ENCODE assay signal across 21 mouse cellular contexts in genomic region chr4:124997479-124998147, GRCm38 (mm10). TPM values are rescaled to one million over a fixed set of nuclear protein-coding genes. Genes with fewer than 3 reads are reported as not detected.
A peak's percentile ranks its signal among the peaks of the same experiment; 100 is the strongest.
DNase-seq lines count a peak whose midpoint lies in the region; ATAC-seq and TF ChIP-seq lines count a peak whose summit lies in the region.
"Had no signal": no experiment of that assay in that cellular context is flagged by ENCODE, and none has a peak within 500 bp of the region (broad histone marks: within the 10 kb centered on the region; RNA-seq: fewer than 3 reads in every experiment).

No protein-coding gene starts in this region.

- TF ChIP-seq EP300 in liver, postnatal 0 days (IDR thresholded peaks at IDR 0.05; ENCODE audit: low read depth), result no peak

- H3K9me3 ChIP-seq in intestine, postnatal 0 days (ENCODE audit: control insufficient read depth), result no peaks in the 10 kb centered on the region
- no peaks in the 10 kb centered on the region for H3K9me3 ChIP-seq in liver, postnatal 0 days (ENCODE audit: low read length)
- no peaks in the 10 kb centered on the region for H3K9me3 ChIP-seq in hindbrain, embryonic 12.5 days (replicated peaks)
- H3K9me3 ChIP-seq: heart, embryonic 12.5 days; hindbrain, embryonic 15.5 days; limb, embryonic 12.5 days had no signal

- peak; percentile 52 for DNase-seq in layer of hippocampus, adult 9-11 months
- no peak for DNase-seq in layer of hippocampus, postnatal 25 days (ENCODE audit: extremely low spot score in 1 of 2, low spot score in 1 of 2)
- peak; percentile 14 for DNase-seq in adipocyte (ENCODE audit: low spot score)
- DNase-seq in liver, postnatal 0 days, result peak; percentile 67
- no peak for DNase-seq in Muller cell, postnatal 12 days (ENCODE audit: inconsistent ontology term)
- DNase-seq in cerebellum, postnatal 14 days, result no peak
- DNase-seq: adrenal gland, postnatal 14 days; cerebellum, adult 11-12 months; cerebellum, postnatal 25 days; gastrocnemius, adult 2 months; heart, postnatal 14 days; kidney, adult 18-20 months; kidney, postnatal 14 days; lung, postnatal 14 days had no signal

- 0 out of 2 replicates have a peak overlapping the region, but pooled peaks have one; percentile 0 for H3K4me2 ChIP-seq in intestine, postnatal 0 days (replicated peaks; ENCODE audit: low read depth)
- peak overlapping the region; percentile 26; the same call in 1 of the 2 replicates for H3K4me2 ChIP-seq in liver, postnatal 0 days (ENCODE audit: low read depth, low read length)
- no peak overlapping the region for H3K4me2 ChIP-seq in hindbrain, embryonic 12.5 days (replicated peaks)
- H3K4me2 ChIP-seq: heart, embryonic 12.5 days; hindbrain, embryonic 15.5 days; limb, embryonic 12.5 days had no signal

- peaks cover 4% of the 10 kb centered on the region; the same call in 1 of the 2 replicates for H3K27me3 ChIP-seq in intestine, postnatal 0 days (replicated peaks; ENCODE audit: control insufficient read depth, insufficient read depth, low read length)
- H3K27me3 ChIP-seq in liver, postnatal 0 days (ENCODE audit: insufficient read depth, low read length), result no peaks in the 10 kb centered on the region
- peaks cover 18% of the 10 kb centered on the region for H3K27me3 ChIP-seq in hindbrain, embryonic 12.5 days

- 0 out of 2 replicates have a peak overlapping the region, but pooled peaks have one; percentile 8 for H3K27ac ChIP-seq in intestine, postnatal 0 days (ENCODE audit: low read depth, low read length)
- H3K27ac ChIP-seq in liver, postnatal 0 days (ENCODE audit: low read depth), result peak overlapping the region; percentile 57; the same call in 1 of the 2 replicates
- no peak overlapping the region for H3K27ac ChIP-seq in hindbrain, embryonic 12.5 days
- H3K27ac ChIP-seq: gastrocnemius, adult 2 months; hindbrain, embryonic 15.5 days; limb, embryonic 12.5 days had no signal

- peak; percentile 71 for ATAC-seq in intestine, postnatal 0 days
- peak; percentile 77 for ATAC-seq in liver, postnatal 0 days
- ATAC-seq in hindbrain, embryonic 12.5 days (ENCODE audit: low FRiP score), result no peak
- ATAC-seq: midbrain, embryonic 16.5 days had no signal

- H3K4me3 ChIP-seq in intestine, postnatal 0 days (ENCODE audit: low read depth, low read length), result no peak overlapping the region
- no peak overlapping the region for H3K4me3 ChIP-seq in liver, postnatal 0 days (ENCODE audit: low read depth, low read length)
- no peak overlapping the region for H3K4me3 ChIP-seq in hindbrain, embryonic 12.5 days
- H3K4me3 ChIP-seq: gastrocnemius, adult 2 months; heart, embryonic 12.5 days; hindbrain, embryonic 15.5 days; limb, embryonic 12.5 days had no signal

- no peak for TF ChIP-seq CTCF in intestine, postnatal 0 days (IDR thresholded peaks at IDR 0.05; ENCODE audit: low read depth)
- no peak for TF ChIP-seq CTCF in liver, postnatal 0 days (IDR thresholded peaks at IDR 0.05; ENCODE audit: low read depth)

- no peaks in the 10 kb centered on the region for H3K4me1 ChIP-seq in intestine, postnatal 0 days (replicated peaks; ENCODE audit: control insufficient read depth, insufficient read depth, low read length)
- H3K4me1 ChIP-seq in liver, postnatal 0 days (ENCODE audit: insufficient read depth), result peaks cover 4% of the 10 kb centered on the region; the same call in 1 of the 2 replicates
- H3K4me1 ChIP-seq in hindbrain, embryonic 12.5 days, result no peaks in the 10 kb centered on the region
- H3K4me1 ChIP-seq: heart, embryonic 12.5 days; hindbrain, embryonic 15.5 days; limb, embryonic 12.5 days had no signal

- H3K36me3 ChIP-seq in intestine, postnatal 0 days (ENCODE audit: control insufficient read depth, insufficient read depth), result no peaks in the 10 kb centered on the region
- H3K36me3 ChIP-seq in liver, postnatal 0 days (replicated peaks; ENCODE audit: insufficient read depth, low read length), result no peaks in the 10 kb centered on the region
- no peaks in the 10 kb centered on the region for H3K36me3 ChIP-seq in hindbrain, embryonic 12.5 days
- H3K36me3 ChIP-seq: heart, embryonic 12.5 days; hindbrain, embryonic 15.5 days; limb, embryonic 12.5 days had no signal

- no peak overlapping the region for H3K9ac ChIP-seq in intestine, postnatal 0 days (ENCODE audit: low read depth, low read length)
- H3K9ac ChIP-seq in liver, postnatal 0 days (replicated peaks), result no peak overlapping the region
- no peak overlapping the region for H3K9ac ChIP-seq in hindbrain, embryonic 12.5 days
- H3K9ac ChIP-seq: heart, embryonic 12.5 days; hindbrain, embryonic 15.5 days; limb, embryonic 12.5 days had no signal

- 48% methylated on average over 10 of the region's 10 CpGs for WGBS in intestine, postnatal 0 days
- WGBS in liver, postnatal 0 days (ENCODE audit: insufficient replicate concordance), result 46% methylated on average over 9 of the region's 10 CpGs
- WGBS in hindbrain, embryonic 12.5 days, result 72% methylated on average over 10 of the region's 10 CpGs

RNA-seq across cellular contexts. Expression of gene Rspo1, which starts 11.4 kb away (rescaled TPM):
- 1 to 10 TPM; 7.4 to 7.9 TPM for total RNA-seq in layer of hippocampus, postnatal 25 days (2021)
- polyA plus RNA-seq in intestine, postnatal 0 days (2015; fragmentation: Nextera tagmentation; extraction: Ambion mirVana), result 5.5 and 5.7 TPM in 2 replicates
- 0.41 and 0.86 TPM in 2 replicates for polyA plus RNA-seq in liver, postnatal 0 days (2015; fragmentation: Nextera tagmentation; extraction: Ambion mirVana)
- polyA plus RNA-seq in hindbrain, embryonic 12.5 days (2016; fragmentation: Nextera tagmentation; extraction: Ambion mirVana), result 7.0 and 9.1 TPM in 2 replicates
- total RNA-seq: megakaryocyte-erythroid progenitor cell, adult 5-6 weeks had no signal

RNA-seq across cellular contexts. Expression of gene Gnl2, which starts 18.8 kb away (rescaled TPM):
- total RNA-seq in layer of hippocampus, postnatal 25 days (2021), result 10 to 100 TPM; 54.3 to 66.8 TPM
- polyA plus RNA-seq in intestine, postnatal 0 days (2015; fragmentation: Nextera tagmentation; extraction: Ambion mirVana), result 28.6 and 30.9 TPM in 2 replicates
- 25.8 and 26.7 TPM in 2 replicates for polyA plus RNA-seq in liver, postnatal 0 days (2015; fragmentation: Nextera tagmentation; extraction: Ambion mirVana)
- 94.9 and 96.6 TPM in 2 replicates for polyA plus RNA-seq in hindbrain, embryonic 12.5 days (2016; fragmentation: Nextera tagmentation; extraction: Ambion mirVana)

RNA-seq across cellular contexts. Expression of gene Cdca8, which starts 58.5 kb away (rescaled TPM):
- total RNA-seq in layer of hippocampus, postnatal 25 days (2021), result 1 to 10 TPM; 2.2 to 2.6 TPM
- 26.3 and 28.1 TPM in 2 replicates for polyA plus RNA-seq in intestine, postnatal 0 days (2015; fragmentation: Nextera tagmentation; extraction: Ambion mirVana)
- polyA plus RNA-seq in liver, postnatal 0 days (2015; fragmentation: Nextera tagmentation; extraction: Ambion mirVana), result 49.5 and 56.3 TPM in 2 replicates
- polyA plus RNA-seq in hindbrain, embryonic 12.5 days (2016; fragmentation: Nextera tagmentation; extraction: Ambion mirVana), result 130 and 135 TPM in 2 replicates

Comparison
In these comparisons a context has a peak if more than half of its experiments do, and no peak if none do; other contexts are left out.
1. DNase-seq: peak in layer of hippocampus, adult 9-11 months (single experiment), adipocyte (single experiment) and liver, postnatal 0 days (single experiment); none in layer of hippocampus, postnatal 25 days (0 of 2), Muller cell, postnatal 12 days (single experiment) and cerebellum, postnatal 14 days (0 of 2).